Mouse (Mus musculus) olfactory bulb, adult 2 months (tissue): ENCODE results near the gene Por.

ENCODE experiments used
- CTCF ChIP-seq: fragments of 200-500 bp; IDR thresholded peaks from 2 replicates; pipeline ENCODE4 v1.5.1; 2012; ENCODE audit warnings: low read depth, mild to moderate bottlenecking, low read length, moderate library complexity; ENCODE audit not compliant: insufficient read depth
- POLR2A ChIP-seq: fragments of 200-500 bp; IDR thresholded peaks from 2 replicates; pipeline ENCODE4 v1.6.1; 2012; ENCODE audit warnings: mild to moderate bottlenecking, low read depth, low read length, moderate library complexity; ENCODE audit not compliant: insufficient read depth

DNA sequence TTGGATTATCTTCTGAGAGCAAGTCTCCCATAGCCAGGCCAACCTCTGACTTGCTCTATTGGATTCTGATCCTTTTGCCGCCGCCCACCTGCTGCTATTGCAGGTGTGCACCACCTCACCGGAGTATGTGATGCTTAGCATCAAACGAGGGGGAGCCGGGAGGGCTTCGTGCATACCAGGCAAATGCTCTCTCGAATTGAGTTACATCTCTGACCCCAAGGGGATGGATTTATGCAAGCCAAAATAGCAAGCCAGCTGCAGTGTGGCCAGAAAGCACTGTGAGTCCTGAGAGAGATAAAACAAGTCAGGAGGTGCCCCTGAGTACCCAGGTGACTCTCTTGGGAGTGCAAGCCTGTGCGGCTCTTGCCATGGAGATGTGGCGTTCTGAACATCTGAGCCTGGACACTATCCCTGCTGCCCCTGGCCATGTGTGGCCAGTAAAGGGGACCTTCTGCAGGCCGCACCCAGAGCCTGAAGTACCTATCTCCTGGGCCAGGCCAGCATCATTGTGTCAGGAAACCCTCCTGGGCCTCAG lies 49.8 kb downstream of the Por start:
- TF ChIP-seq CTCF (no peak), POLR2A (no peak)
